Mouse (Mus musculus) CH12.LX (cell line): ENCODE data around the gene Nwd1. TPM values are rescaled to one million over a fixed set of nuclear protein-coding genes. Genes with fewer than 3 reads are reported as not detected.

ENCODE experiments used
- DNase-seq: peaks from one replicate; pipeline ENCODE4 v3.0.0-alpha.2; 2013; ENCODE audit errors: extremely low read depth
- H3K27ac ChIP-seq: 2 replicates; pipeline ENCODE4 v1.5.1; 2012; ENCODE audit warnings: low read depth, mild to moderate bottlenecking, control low read depth, moderate library complexity; ENCODE audit not compliant: insufficient read depth
- H3K27me3 ChIP-seq: replicated peaks from 2 replicates; pipeline ENCODE3; 2012; ENCODE audit warnings: inconsistent platforms
- H3K36me3 ChIP-seq, 2 experiments: replicated peaks in 1 of 2; 2 replicates each; pipeline versions ENCODE3 to v1.6.1; 2012; ENCODE audit warnings: inconsistent platforms in 1 of 2, low read length in 1 of 2, mild to moderate bottlenecking in 1 of 2, mixed read lengths in 1 of 2, moderate library complexity in 1 of 2; ENCODE audit not compliant: control insufficient read depth in 1 of 2, insufficient read depth in 1 of 2
- H3K4me1 ChIP-seq, 2 experiments: 2 replicates each; pipeline ENCODE4 v1.6.1; 2012; ENCODE audit warnings: inconsistent platforms in 1 of 2, moderate library complexity in 1 of 2; ENCODE audit not compliant: insufficient read depth in 2 of 2, control insufficient read depth in 1 of 2
- H3K4me2 ChIP-seq: 2 replicates; pipeline ENCODE4 v1.6.1; 2012; ENCODE audit warnings: low read depth, mild to moderate bottlenecking, control low read depth; ENCODE audit not compliant: poor library complexity, insufficient read depth, severe bottlenecking
- H3K4me3 ChIP-seq, 3 experiments: fragments of 150-350 bp in 1 of 3; sonication (generic) in 1 of 3; replicated peaks in 1 of 3; 2 replicates each; pipeline versions ENCODE3 to v1.5.1; 2011 to 2012; ENCODE audit warnings: low read depth in 2 of 3, low read length in 2 of 3, mild to moderate bottlenecking in 2 of 3, moderate library complexity in 2 of 3, control low read depth in 1 of 3, improper control_type of control experiment in 1 of 3, inconsistent platforms in 1 of 3, mixed read lengths in 1 of 3; ENCODE audit not compliant: poor library complexity in 1 of 3
- H3K79me2 ChIP-seq: replicated peaks from 2 replicates; pipeline ENCODE4 v1.6.1; 2012; ENCODE audit warnings: mild to moderate bottlenecking, moderate library complexity; ENCODE audit not compliant: control insufficient read depth, poor library complexity, insufficient read depth, severe bottlenecking; ENCODE audit errors: extremely low read depth
- H3K9ac ChIP-seq: 2 replicates; pipeline ENCODE4 v1.6.1; 2012; ENCODE audit warnings: low read depth, mild to moderate bottlenecking, control low read depth, moderate library complexity; ENCODE audit not compliant: insufficient read depth
- H3K9me3 ChIP-seq: replicated peaks from 2 replicates; pipeline ENCODE3; 2012; ENCODE audit warnings: low read length, inconsistent platforms, mixed read lengths
- CTCF ChIP-seq, 2 experiments: IDR thresholded peaks in 1 of 2; conservative IDR thresholded peaks in 1 of 2; 2 replicates each; pipeline ENCODE4 v1.5.1; 2011 to 2012; ENCODE audit warnings: low read depth in 2 of 2, low read length in 2 of 2, improper control_type of control experiment in 1 of 2, inconsistent platforms in 1 of 2, mild to moderate bottlenecking in 1 of 2, moderate library complexity in 1 of 2
- ELF1 ChIP-seq: IDR thresholded peaks from 2 replicates; pipeline ENCODE4 v1.6.1; 2014; ENCODE audit warnings: low read depth, mild to moderate bottlenecking, inconsistent platforms, low read length, improper control_type of control experiment
- EP300 ChIP-seq: IDR thresholded peaks from 2 replicates; pipeline ENCODE4 v1.6.1; 2011; ENCODE audit warnings: low read length, improper control_type of control experiment
- ETS1 ChIP-seq: conservative IDR thresholded peaks from 2 replicates; pipeline ENCODE4 v1.6.1; 2012; ENCODE audit warnings: low read depth, mild to moderate bottlenecking, inconsistent platforms, low read length, improper control_type of control experiment, moderate library complexity
- GABPA ChIP-seq: IDR thresholded peaks from 2 replicates; pipeline ENCODE4 v1.6.1; 2012; ENCODE audit warnings: low read depth, low read length, improper control_type of control experiment, inconsistent platforms; ENCODE audit not compliant: insufficient replicate concordance
- IRF4 ChIP-seq: IDR thresholded peaks from 2 replicates; pipeline ENCODE4 v1.6.1; 2014; ENCODE audit warnings: low read depth, mild to moderate bottlenecking, inconsistent platforms, low read length, improper control_type of control experiment
- JUN ChIP-seq: IDR thresholded peaks from 2 replicates; pipeline ENCODE4 v1.6.1; 2011; ENCODE audit warnings: low read depth, mild to moderate bottlenecking, low read length, improper control_type of control experiment, moderate library complexity; ENCODE audit not compliant: insufficient read depth
- JUND ChIP-seq: conservative IDR thresholded peaks from 2 replicates; pipeline ENCODE4 v1.6.1; 2011; ENCODE audit warnings: low read depth, low read length, improper control_type of control experiment
- MAFK ChIP-seq: IDR thresholded peaks from 2 replicates; pipeline ENCODE4 v1.6.1; 2011; ENCODE audit warnings: low read length, improper control_type of control experiment; ENCODE audit not compliant: insufficient replicate concordance
- MAX ChIP-seq: IDR thresholded peaks from 2 replicates; pipeline ENCODE4 v1.6.1; 2011; ENCODE audit warnings: low read length, improper control_type of control experiment
- MEF2A ChIP-seq: IDR thresholded peaks from 2 replicates; pipeline ENCODE4 v1.6.1; 2014; ENCODE audit warnings: low read depth, mild to moderate bottlenecking, inconsistent platforms, low read length, improper control_type of control experiment, borderline replicate concordance
- MXI1 ChIP-seq: IDR thresholded peaks from 2 replicates; pipeline ENCODE4 v1.6.1; 2011; ENCODE audit warnings: mild to moderate bottlenecking, low read depth, low read length, improper control_type of control experiment
- MYC ChIP-seq: IDR thresholded peaks from 2 replicates; pipeline ENCODE4 v1.6.1; 2011; ENCODE audit warnings: low read depth, mild to moderate bottlenecking, improper control_type of control experiment, low read length
- PAX5 ChIP-seq: IDR thresholded peaks from 2 replicates; pipeline ENCODE4 v1.6.1; 2012; ENCODE audit warnings: low read length, inconsistent platforms, mixed read lengths
- RAD21 ChIP-seq: IDR thresholded peaks from 2 replicates; pipeline ENCODE4 v1.6.1; 2011; ENCODE audit warnings: low read depth, mild to moderate bottlenecking, low read length, improper control_type of control experiment, moderate library complexity
- SMC3 ChIP-seq: IDR thresholded peaks from 2 replicates; pipeline ENCODE4 v1.6.1; 2011; ENCODE audit warnings: low read depth, low read length, improper control_type of control experiment
- TBP ChIP-seq: conservative IDR thresholded peaks from 2 replicates; pipeline ENCODE4 v1.6.1; 2011; ENCODE audit warnings: low read depth, low read length, improper control_type of control experiment
- UBTF ChIP-seq: IDR thresholded peaks from 2 replicates; pipeline ENCODE4 v1.6.1; 2012; ENCODE audit warnings: low read depth, mild to moderate bottlenecking, inconsistent platforms, low read length, improper control_type of control experiment, moderate library complexity
- ZC3H11A ChIP-seq: IDR thresholded peaks from 2 replicates; pipeline ENCODE4 v1.6.1; 2012; ENCODE audit warnings: low read depth, mild to moderate bottlenecking, inconsistent platforms, low read length, improper control_type of control experiment
- ZMIZ1 ChIP-seq: IDR thresholded peaks from 2 replicates; pipeline ENCODE4 v1.6.1; 2012; ENCODE audit warnings: low read depth, mild to moderate bottlenecking, inconsistent platforms, low read length, improper control_type of control experiment
- dilution Hi-C: fragments of 300-500 bp; cut with MboI; formaldehyde crosslinking; loops from 2 replicates; pipeline ENCODE4 v1.14.3; 2020; ENCODE audit warnings: low sequenced_read_pairs; ENCODE audit not compliant: extremely low pct_unique_long_range_greater_than_20kb, extremely low pct_ligation_motif_present
- in situ Hi-C: fragments of 300-500 bp; cut with MboI; formaldehyde crosslinking; loops from 3 replicates; pipeline ENCODE4 v1.14.3; 2019; ENCODE audit warnings: low sequenced_read_pairs, low pct_ligation_motif_present, low pct_unique_long_range_greater_than_20kb, mixed read lengths
- polyA plus RNA-seq: library from polyadenylated mRNA; unstranded; fragments of >175 nt; gene quantifications from 2 replicates; pipeline ENCODE4 v1.2.1, GENCODE M21; 2012; ENCODE audit warnings: low read depth; ENCODE audit not compliant: insufficient read length
- total RNA-seq, 2 experiments: library from RNA; depleted of rRNA; stranded (reverse); fragments of 300-350 nt in 1 of 2; fragments of >200 nt in 1 of 2; gene quantifications; 2 replicates each; pipeline ENCODE4 v1.2.3; 2012 to 2014

Nwd1 gene
- total and polyA plus RNA-seq, 3 experiments, result 0.04 TPM; not detected in 2

- Histone ChIP-seq H3K9ac (no peak overlapping the region), H3K27ac (no peak overlapping the region), H3K79me2 (no peaks in the 10 kb centered on the region), H3K36me3 (no peaks in the 10 kb centered on the region), H3K4me3 (no peak overlapping the region), H3K27me3 (no peaks in the 10 kb centered on the region), H3K4me1 (peaks cover 17 to 33% of the 10 kb centered on the region in 2 experiments), H3K4me2 (no peak overlapping the region), H3K9me3 (no peaks in the 10 kb centered on the region)
- peak; percentile 70 for DNase-seq
- dilution Hi-C loops (no loop called here), in situ Hi-C loops (loop anchor here (5.0 kb wide), 1 partner anchor 67 kb away; no protein-coding TSS in a partner anchor)
- TF ChIP-seq MAX (no peak), JUND (0 out of 2 replicates have a peak, but pooled peaks have one; percentile 13), ELF1 (no peak), ZC3H11A (peak; percentile 37; the same call in 1 of the 2 replicates), MXI1 (no peak), UBTF (no peak), PAX5 (no peak), SMC3 (peak; percentile 89), JUN (no peak), CTCF (conservative IDR thresholded peaks at IDR 0.05 in 1 of 2, IDR thresholded peaks at IDR 0.05 in 1 of 2; ENCODE audit: low read depth in 2 of 2, low read length in 2 of 2) (peak; percentile 57 to 85), MYC (peak; percentile 55; the same call in 1 of the 2 replicates), TBP (no peak), MEF2A (no peak), IRF4 (no peak), RAD21 (peak; percentile 79)
These were observed 33.6 kb downstream of the Nwd1 start for GRCm38 (mm10) chr8:72680133-72680532.

- dilution Hi-C loops (no loop called here), in situ Hi-C loops (loop anchor here (5.0 kb wide), 1 partner anchor 65 kb away; no protein-coding TSS in a partner anchor)
- no peak overlapping the region for H3K4me3 ChIP-seq
- H3K36me3 ChIP-seq, result no peaks in the 10 kb centered on the region
- no peak overlapping the region for H3K9ac ChIP-seq
- no peaks in the 10 kb centered on the region for H3K9me3 ChIP-seq
- no peak overlapping the region for H3K27ac ChIP-seq
- H3K4me1 ChIP-seq, result peaks cover 15 to 25% of the 10 kb centered on the region in 2 experiments
- H3K27me3 ChIP-seq, result no peaks in the 10 kb centered on the region
- TF ChIP-seq IRF4, result 0 out of 2 replicates have a peak, but pooled peaks have one; percentile 19
- TF ChIP-seq ZMIZ1, result no peak
- peak; percentile 77; the same call in 1 of the 2 replicates for TF ChIP-seq MAFK
- TF ChIP-seq EP300, result 0 out of 2 replicates have a peak, but pooled peaks have one; percentile 39
- no peak for TF ChIP-seq GABPA
- peak; percentile 34; the same call in 1 of the 2 replicates for TF ChIP-seq ETS1
- no peaks in the 10 kb centered on the region for H3K79me2 ChIP-seq
- no peak overlapping the region for H3K4me2 ChIP-seq
- DNase-seq, result peak; percentile 39
These were observed 35.7 kb downstream of the Nwd1 start for GRCm38 (mm10) chr8:72682051-72682687.
